Mouse (Mus musculus): ENCODE data around the gene Gpnmb.

Gene Gpnmb

GRCm38 (mm10) chr6:49096933-49097461, 60.7 kb downstream of the Gpnmb start:
- DNase-seq (ENCODE audit: low spot score in 2 of 2), result peak; percentile 46 to 69

DNA sequence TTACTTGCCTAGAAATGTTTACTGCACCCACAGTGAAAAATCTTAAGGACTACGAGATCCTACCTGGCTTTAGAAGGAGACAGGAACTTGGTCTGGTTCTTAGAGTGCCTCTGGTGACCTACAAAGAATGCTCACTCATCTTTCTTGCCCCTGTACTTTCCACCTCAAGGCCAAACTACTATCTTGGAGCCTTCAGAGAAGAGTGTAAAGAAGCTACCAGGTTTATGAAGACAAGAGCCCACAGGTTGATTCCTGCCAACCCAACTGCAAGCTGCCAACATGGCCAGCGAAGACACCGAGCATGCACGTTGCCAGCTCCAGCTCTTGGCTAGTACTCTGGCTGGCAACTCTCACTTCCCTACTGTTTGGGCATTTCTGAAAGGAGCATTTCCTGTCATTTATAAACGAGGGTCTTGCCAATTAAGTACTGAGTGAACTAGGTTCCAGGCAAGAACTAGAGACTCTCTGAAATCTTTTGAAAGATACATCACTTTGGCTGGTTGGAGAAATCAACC, 61.3 kb downstream of the Gpnmb start:
- DNase-seq (ENCODE audit: low spot score in 2 of 2), result no peak

DNA sequence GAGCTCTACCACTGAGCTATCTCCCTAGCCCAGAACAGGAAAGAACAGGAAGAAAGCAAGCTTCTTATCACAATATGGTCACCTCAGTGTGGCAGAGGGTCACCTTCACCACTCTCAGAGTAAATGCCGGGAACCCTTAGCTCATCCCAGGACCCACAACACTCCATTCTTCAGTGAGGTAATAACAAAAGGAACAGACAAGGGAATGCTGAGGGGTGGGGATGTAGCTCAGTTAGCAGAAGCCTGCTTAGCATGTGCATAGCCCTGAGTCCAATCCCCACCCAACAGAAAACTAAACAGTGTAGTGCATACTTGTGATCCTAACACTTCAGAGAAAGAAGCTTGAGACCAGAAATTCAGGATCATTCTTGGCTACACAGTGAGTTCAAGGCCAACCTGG, 62.7 kb downstream of the Gpnmb start:
- no peak for DNase-seq (ENCODE audit: low spot score in 2 of 2)

- no peak for DNase-seq (ENCODE audit: low spot score in 2 of 2)
Observed at GRCm38 (mm10) chr6:49106746-49107500, 70.6 kb downstream of the Gpnmb start.

- DNase-seq (ENCODE audit: low spot score in 2 of 2), result no peak
Observed at GRCm38 (mm10) chr6:49109196-49109595, 72.8 kb downstream of the Gpnmb start.

- no peak for DNase-seq (ENCODE audit: low spot score in 2 of 2)
Observed at GRCm38 (mm10) chr6:49113895-49114294, 77.5 kb downstream of the Gpnmb start.

- no peak for DNase-seq (ENCODE audit: low spot score in 2 of 2)
Observed at GRCm38 (mm10) chr6:49114457-49114856, 78.1 kb downstream of the Gpnmb start.

DNA sequence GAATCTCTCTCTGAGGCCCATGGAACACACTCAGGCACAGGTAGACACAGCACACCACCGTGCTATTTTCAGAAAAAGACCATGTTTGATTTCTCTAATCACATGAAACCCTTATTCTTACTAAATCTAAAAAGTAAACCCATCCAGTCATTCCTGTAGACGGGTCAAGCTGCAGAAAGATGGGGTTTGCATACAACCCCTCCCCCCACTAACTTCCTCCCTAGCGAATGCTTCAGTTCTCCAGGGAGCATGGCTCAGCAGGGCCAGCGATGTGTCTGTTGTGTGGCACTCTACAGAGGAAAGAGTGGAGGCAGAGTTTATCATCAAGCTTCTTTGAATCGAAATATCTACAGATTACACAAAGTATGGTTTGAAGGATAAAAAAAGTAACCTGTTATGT, 79.2 kb downstream of the Gpnmb start:
- no peak for DNase-seq (ENCODE audit: low spot score in 2 of 2)

- no peak for DNase-seq (ENCODE audit: low spot score in 2 of 2)
Observed at GRCm38 (mm10) chr6:49116241-49116640, 79.9 kb downstream of the Gpnmb start.

- no peak for DNase-seq (ENCODE audit: low spot score in 2 of 2)
Observed at GRCm38 (mm10) chr6:49118446-49118845, 82.1 kb downstream of the Gpnmb start.

GRCm38 (mm10) chr6:49119462-49120135, 83.3 kb downstream of the Gpnmb start:
- DNase-seq (ENCODE audit: low spot score in 2 of 2), result no peak

GRCm38 (mm10) chr6:49120370-49120769, 84.0 kb downstream of the Gpnmb start:
- no peak for DNase-seq (ENCODE audit: low spot score in 2 of 2)
